Mouse (Mus musculus) thymus, adult 2 months (tissue): ENCODE results near the gene Pten. TPM values are rescaled to one million over a fixed set of nuclear protein-coding genes. Genes with fewer than 3 reads are reported as not detected.

Source experiments
- DNase-seq: peaks from one replicate; pipeline ENCODE4 v3.0.0; 2021
- H3K27ac ChIP-seq: fragments of 200-500 bp; 2 replicates; pipeline ENCODE4 v1.5.1; 2012; ENCODE audit warnings: low read length, control low read depth; ENCODE audit not compliant: control insufficient read depth, insufficient read depth
- H3K27me3 ChIP-seq: fragments of 200-500 bp; 2 replicates; pipeline ENCODE4 v1.6.1; 2012; ENCODE audit warnings: mild to moderate bottlenecking, low read length, moderate library complexity, mixed read lengths; ENCODE audit not compliant: control insufficient read depth, insufficient read depth
- H3K36me3 ChIP-seq: fragments of 200-500 bp; 2 replicates; pipeline ENCODE4 v1.6.1; 2012; ENCODE audit warnings: mild to moderate bottlenecking, low read length, moderate library complexity; ENCODE audit not compliant: control insufficient read depth, insufficient read depth
- H3K4me1 ChIP-seq: fragments of 200-500 bp; replicated peaks from 2 replicates; pipeline ENCODE4 v1.6.1; 2012; ENCODE audit warnings: low read length; ENCODE audit not compliant: control insufficient read depth, insufficient read depth
- H3K4me3 ChIP-seq: fragments of 200-500 bp; 2 replicates; pipeline ENCODE4 v1.5.1; 2012; ENCODE audit warnings: mild to moderate bottlenecking, low read length, control low read depth, moderate library complexity; ENCODE audit not compliant: control insufficient read depth, insufficient read depth
- CTCF ChIP-seq: fragments of 200-500 bp; IDR thresholded peaks from 2 replicates; pipeline ENCODE4 v1.5.1; 2012; ENCODE audit warnings: mild to moderate bottlenecking, control low read depth, low read length, moderate library complexity, borderline replicate concordance; ENCODE audit not compliant: control insufficient read depth, poor library complexity, insufficient read depth; ENCODE audit errors: extremely low read depth
- POLR2A ChIP-seq: fragments of 200-500 bp; IDR thresholded peaks from 2 replicates; pipeline ENCODE4 v1.6.1; 2012; ENCODE audit warnings: mild to moderate bottlenecking, low read length, control low read depth, moderate library complexity; ENCODE audit not compliant: control insufficient read depth, poor library complexity, insufficient read depth; ENCODE audit errors: extremely low read depth
- WGBS: fragments of 180-500 bp; shearing (Covaris S2); methylation state at CpG from one replicate; pipeline ENCODE4 v1.1.7; 2018; 5-methylcytosine and 5-hydroxymethylcytosine counted together
- polyA plus RNA-seq: library from polyadenylated mRNA; depleted of rRNA; stranded (reverse); fragments of >200 nt; gene quantifications from 2 replicates; pipeline ENCODE4 v1.2.3, GENCODE M21; 2012

Pten gene
- polyA plus RNA-seq, 1 experiment: 37.0 TPM

DNA sequence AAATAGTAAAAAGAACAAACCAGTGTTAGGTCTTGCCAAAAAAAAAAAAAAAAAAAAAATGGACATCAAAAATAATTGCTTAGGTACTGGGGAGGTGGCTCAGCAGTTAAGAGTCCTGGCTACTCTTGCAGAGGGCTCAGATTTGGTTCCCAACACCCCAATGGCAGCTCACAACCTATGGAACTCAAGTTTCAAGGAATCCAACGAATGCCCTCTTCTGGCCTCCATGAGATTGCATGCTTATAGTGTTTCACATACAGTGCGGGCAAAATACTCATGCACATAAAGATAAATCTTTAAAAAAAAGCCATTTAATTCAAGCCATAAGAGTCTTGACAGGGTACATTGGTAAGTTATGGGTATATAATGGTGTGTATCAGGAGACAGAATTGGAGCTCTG is 72.6 kb downstream of the Pten start:
- peaks cover 3% of the 10 kb centered on the region; the same call in 1 of the 2 replicates for H3K4me1 ChIP-seq
- H3K4me3 ChIP-seq: no peak overlapping the region
- H3K36me3 ChIP-seq: no peaks in the 10 kb centered on the region
- no peaks in the 10 kb centered on the region for H3K27me3 ChIP-seq
- 98% methylated on average over 2 of the region's 2 CpGs for WGBS
- no peak for DNase-seq
- TF ChIP-seq POLR2A (no peak), CTCF (no peak)
- H3K27ac ChIP-seq: no peak overlapping the region

DNA sequence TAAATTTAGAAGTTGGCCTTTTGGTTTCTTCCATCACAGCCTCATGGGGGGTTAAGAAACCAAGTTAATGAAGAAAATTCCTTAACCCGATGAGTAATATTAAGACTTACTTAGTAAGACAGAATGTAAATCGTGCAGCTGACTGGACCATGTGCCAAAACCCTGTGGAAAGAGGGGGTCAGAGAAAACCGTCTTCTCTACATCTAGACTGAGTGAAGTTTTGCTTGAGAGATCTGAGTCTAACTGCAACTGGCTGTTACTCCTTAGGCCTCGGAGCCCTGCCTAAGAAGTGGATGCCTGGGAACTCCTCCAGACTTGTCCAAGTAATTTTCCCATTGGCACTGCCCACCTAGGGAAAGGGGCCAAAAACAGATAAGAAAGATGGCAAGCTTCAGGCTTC is 74.0 kb downstream of the Pten start:
- H3K36me3 ChIP-seq: no peaks in the 10 kb centered on the region
- TF ChIP-seq POLR2A (no peak), CTCF (no peak)
- WGBS: 98% methylated on average over 4 of the region's 4 CpGs

DNA sequence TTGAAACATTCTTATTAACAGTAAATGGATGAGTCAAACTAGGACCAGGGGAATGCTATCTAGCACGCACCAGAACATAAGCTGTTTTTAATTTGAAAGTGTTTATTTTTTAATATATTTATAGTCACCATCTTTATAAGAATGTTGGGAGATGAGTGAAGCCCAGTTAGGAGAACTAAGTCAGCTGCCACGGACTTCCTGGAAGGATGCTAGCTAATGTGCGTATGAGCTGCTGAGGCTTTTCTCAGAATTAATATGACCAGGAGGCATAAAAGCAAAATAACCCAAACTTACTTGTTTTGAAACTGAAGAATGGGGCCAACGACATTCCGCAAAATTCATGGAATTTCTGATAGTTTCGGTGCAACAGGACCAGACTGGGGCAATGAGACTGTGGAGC is 83.2 kb downstream of the Pten start:
- no peaks in the 10 kb centered on the region for H3K36me3 ChIP-seq
- no peak for DNase-seq
- TF ChIP-seq POLR2A (no peak), CTCF (no peak)
- WGBS: 90% methylated on average over 6 of the region's 6 CpGs
- H3K27me3 ChIP-seq: no peaks in the 10 kb centered on the region
- no peak overlapping the region for H3K27ac ChIP-seq
- no peak overlapping the region for H3K4me3 ChIP-seq
- no peaks in the 10 kb centered on the region for H3K4me1 ChIP-seq

More for the DNA sequence above, 74.0 kb downstream of the Pten start:
- H3K4me3 ChIP-seq: no peak overlapping the region
- peaks cover 1% of the 10 kb centered on the region; the same call in 1 of the 2 replicates for H3K4me1 ChIP-seq
- H3K27ac ChIP-seq: no peak overlapping the region
- DNase-seq: no peak
- H3K27me3 ChIP-seq: no peaks in the 10 kb centered on the region

DNA sequence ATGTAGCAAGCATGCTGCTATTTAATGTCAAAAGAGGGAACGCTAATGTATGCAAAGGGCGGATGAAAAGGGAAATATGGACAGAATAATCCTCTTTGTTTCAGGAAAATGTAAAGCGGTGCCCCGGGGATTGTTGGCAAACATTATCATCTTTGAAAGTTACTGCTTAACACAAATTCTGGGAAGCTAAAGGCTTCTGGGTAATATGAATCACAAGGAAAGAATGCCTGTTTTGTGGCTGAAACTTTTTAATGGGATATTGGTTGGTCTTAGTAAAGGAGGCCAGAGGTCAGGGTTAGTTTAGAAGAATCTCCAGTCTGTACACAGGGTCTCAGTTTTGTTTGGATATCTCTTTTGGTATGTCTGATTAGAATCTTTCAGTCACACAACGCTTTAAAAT is 87.2 kb downstream of the Pten start:
- Histone ChIP-seq H3K27me3 (no peaks in the 10 kb centered on the region), H3K4me3 (no peak overlapping the region), H3K27ac (no peak overlapping the region), H3K4me1 (no peaks in the 10 kb centered on the region), H3K36me3 (no peaks in the 10 kb centered on the region)
- DNase-seq: no peak
- WGBS: 96% methylated on average over 5 of the region's 5 CpGs
- TF ChIP-seq POLR2A: no peak
- no peak for TF ChIP-seq CTCF

DNA sequence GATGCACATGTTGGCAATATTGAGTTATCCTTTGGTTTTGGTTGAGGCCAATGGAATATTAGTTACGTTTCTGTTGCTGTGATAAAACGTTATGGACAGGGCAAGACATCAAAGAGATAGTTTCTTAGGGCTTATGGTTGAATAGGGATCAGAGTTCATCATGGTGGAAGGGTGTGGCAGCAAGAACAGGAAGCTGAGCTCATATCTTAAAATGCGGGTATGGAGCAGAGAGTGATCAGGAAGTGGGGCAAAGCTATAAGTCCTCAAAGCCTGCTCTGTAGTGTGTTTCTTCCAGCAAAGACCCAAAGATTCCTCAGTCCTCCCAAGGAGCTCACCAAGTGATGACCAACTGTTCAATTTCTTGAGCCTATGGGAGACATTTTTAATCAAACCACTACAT is 90.7 kb downstream of the Pten start:
- Histone ChIP-seq H3K27ac (no peak overlapping the region), H3K36me3 (no peaks in the 10 kb centered on the region), H3K27me3 (no peaks in the 10 kb centered on the region), H3K4me1 (no peaks in the 10 kb centered on the region), H3K4me3 (no peak overlapping the region)
- 89% methylated on average over 3 of the region's 3 CpGs for WGBS
- DNase-seq: no peak
- no peak for TF ChIP-seq POLR2A
- no peak for TF ChIP-seq CTCF

DNA sequence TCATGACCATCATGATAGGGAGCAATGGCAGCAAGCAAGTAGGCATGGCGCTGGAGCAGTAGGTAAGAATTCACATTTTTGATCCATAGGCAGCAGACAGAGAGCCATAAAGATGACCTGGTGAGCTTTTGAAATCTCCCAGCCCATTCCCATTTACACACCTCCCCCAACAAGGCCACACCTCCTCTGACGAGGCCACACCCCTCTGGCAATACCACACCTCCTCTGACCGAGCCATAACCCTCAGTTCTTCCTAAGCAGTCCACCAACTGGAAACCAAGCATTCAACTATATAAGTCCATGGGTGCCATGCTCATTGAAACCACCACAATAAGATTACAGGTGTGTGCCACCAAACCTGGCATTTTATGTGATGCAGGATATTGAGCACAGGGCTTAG is 95.0 kb downstream of the Pten start:
- WGBS: 92% methylated on average over 3 of the region's 3 CpGs
- Histone ChIP-seq H3K27me3 (no peaks in the 10 kb centered on the region), H3K27ac (no peak overlapping the region), H3K36me3 (no peaks in the 10 kb centered on the region), H3K4me1 (peaks cover 3% of the 10 kb centered on the region; the same call in 1 of the 2 replicates), H3K4me3 (no peak overlapping the region)
- no peak for DNase-seq
- TF ChIP-seq CTCF (no peak), POLR2A (no peak)
